Mouse (Mus musculus) heart, adult 2 months (tissue): ENCODE data around the gene Gcc2.

Experiments
- CTCF ChIP-seq: fragments of 200-600 bp; IDR thresholded peaks from 2 replicates; pipeline ENCODE4 v1.8.1; 2022; ENCODE audit warnings: antibody characterized with exemption, mild to moderate bottlenecking, moderate library complexity
- EP300 ChIP-seq: fragments of 200-500 bp; IDR thresholded peaks from 2 replicates; pipeline ENCODE4 v1.6.1; 2011; ENCODE audit warnings: low read depth, low read length, control low read depth; ENCODE audit not compliant: insufficient read depth
- POLR2A ChIP-seq: fragments of 200-500 bp; IDR thresholded peaks from 2 replicates; pipeline ENCODE4 v1.6.1; 2011; ENCODE audit warnings: mild to moderate bottlenecking, low read depth, low read length, control low read depth; ENCODE audit not compliant: insufficient read depth

DNA sequence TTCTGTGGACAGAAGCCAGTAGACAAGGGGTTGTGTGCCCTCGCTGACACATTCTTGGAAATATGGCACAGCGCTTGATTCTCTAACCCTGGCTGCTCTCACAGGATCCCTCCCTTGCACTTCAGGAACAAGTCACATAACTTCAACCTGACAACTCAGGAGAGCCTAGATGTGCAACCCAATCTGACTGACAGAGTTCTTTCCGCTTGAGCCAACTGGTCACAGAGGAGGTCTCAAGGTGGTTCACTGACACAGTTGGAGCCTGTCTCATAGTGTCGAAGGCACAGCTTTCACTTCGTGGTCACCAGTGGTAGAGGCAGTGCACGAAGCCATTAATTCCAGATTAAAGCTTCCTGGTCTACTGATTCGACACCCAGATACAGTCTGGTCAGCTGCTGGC is 43.1 kb upstream of the Gcc2 start:
- no peak for TF ChIP-seq CTCF
- TF ChIP-seq POLR2A: no peak
- TF ChIP-seq EP300: no peak
